17 mouse cellular contexts compared by ENCODE assay signal in the genomic region with DNA sequence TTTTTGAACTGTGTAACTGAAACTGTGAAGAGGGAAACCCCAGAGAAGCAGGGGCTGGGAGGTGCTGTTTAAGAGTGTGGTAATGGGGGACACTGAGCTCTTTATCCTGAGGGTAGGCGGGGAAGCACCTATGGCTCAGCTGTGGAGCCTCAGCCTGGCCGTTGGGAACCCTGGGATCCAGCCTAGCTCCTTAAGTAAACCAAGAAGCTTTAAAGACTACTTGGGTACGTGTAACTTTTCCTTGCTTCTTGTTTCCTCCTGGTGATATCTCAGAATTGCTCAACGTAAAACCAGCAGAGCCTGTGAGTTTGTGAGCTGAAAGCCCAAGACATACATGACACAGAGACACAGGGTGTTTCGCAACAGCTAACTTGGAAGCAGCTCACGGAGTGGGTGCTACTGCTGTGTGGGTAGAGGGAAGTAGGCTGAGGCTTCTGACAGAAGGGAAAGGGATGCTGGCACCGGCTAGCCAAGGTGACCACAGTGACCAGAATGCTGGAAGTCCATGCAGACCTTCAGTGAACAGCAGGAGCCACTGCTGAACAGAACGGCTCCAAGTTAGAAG. TPM values are rescaled to one million over a fixed set of nuclear protein-coding genes. Genes with fewer than 3 reads are reported as not detected.
A peak's percentile ranks its signal among the peaks of the same experiment; 100 is the strongest.
DNase-seq lines count a peak whose midpoint lies in the region; ATAC-seq lines count a peak whose summit lies in the region.
"Had no signal": no experiment of that assay in that cellular context is flagged by ENCODE, and none has a peak within 500 bp of the region (broad histone marks: within the 10 kb centered on the region; RNA-seq: fewer than 3 reads in every experiment).

No protein-coding gene starts in this region.

- no peak overlapping the region for H3K27ac ChIP-seq in heart, embryonic 11.5 days (ENCODE audit: low read depth, low read length)
- peak overlapping the region; percentile 33; the same call in 1 of the 2 replicates for H3K27ac ChIP-seq in limb, embryonic 15.5 days
- H3K27ac ChIP-seq: forebrain, embryonic 13.5 days; hindbrain, embryonic 15.5 days had no signal

- 72% methylated on average over 8 of the region's 8 CpGs for WGBS in heart, embryonic 11.5 days (ENCODE audit: insufficient replicate concordance)
- WGBS in limb, embryonic 15.5 days, result 64% methylated on average over 8 of the region's 8 CpGs

- H3K27me3 ChIP-seq in heart, embryonic 11.5 days (ENCODE audit: control insufficient read depth, insufficient read depth, low read length), result no peaks in the 10 kb centered on the region
- no peaks in the 10 kb centered on the region for H3K27me3 ChIP-seq in limb, embryonic 15.5 days
- H3K27me3 ChIP-seq: hindbrain, embryonic 15.5 days had no signal

- DNase-seq in heart, adult 18-20 months, result peak; percentile 61 to 74
- DNase-seq in urinary bladder, postnatal 14 days (ENCODE audit: low spot score), result peak; percentile 26
- DNase-seq in urinary bladder, postnatal 4 days (ENCODE audit: low spot score in 2 of 2), result no peak
- DNase-seq in c-Kit-positive CD71-positive TER-119-positive erythroid progenitor cells, embryonic 14.5 days (ENCODE audit: low spot score), result no peak
- DNase-seq in left cerebral cortex, postnatal 10 days (ENCODE audit: extremely low spot score in 1 of 2, low spot score in 2 of 2), result no peak
- DNase-seq in cerebellum, postnatal 10 days, result no peak
- DNase-seq: adrenal gland, postnatal 36 days; cerebellum, adult 2 months; kidney, postnatal 10 days; spleen, adult 18-20 months had no signal

- intact Hi-C loops in left cerebral cortex, postnatal 10 days (cut with DNase I), result no loop called here

- no peaks in the 10 kb centered on the region for H3K9me3 ChIP-seq in heart, embryonic 11.5 days (replicated peaks; ENCODE audit: control insufficient read depth, low read length)
- H3K9me3 ChIP-seq in limb, embryonic 15.5 days, result no peaks in the 10 kb centered on the region
- H3K9me3 ChIP-seq: forebrain, embryonic 13.5 days; hindbrain, embryonic 15.5 days had no signal

- H3K36me3 ChIP-seq in heart, embryonic 11.5 days (ENCODE audit: control insufficient read depth, insufficient read depth, low read length), result no peaks in the 10 kb centered on the region
- H3K36me3 ChIP-seq in limb, embryonic 15.5 days, result no peaks in the 10 kb centered on the region
- H3K36me3 ChIP-seq: hindbrain, embryonic 15.5 days had no signal

- no peak overlapping the region for H3K4me2 ChIP-seq in heart, embryonic 11.5 days
- H3K4me2 ChIP-seq in limb, embryonic 15.5 days, result no peak overlapping the region
- H3K4me2 ChIP-seq: forebrain, embryonic 13.5 days; hindbrain, embryonic 15.5 days; liver, embryonic 11.5 days had no signal

- peaks cover 4% of the 10 kb centered on the region; the same call in 1 of the 2 replicates for H3K4me1 ChIP-seq in heart, embryonic 11.5 days (ENCODE audit: control insufficient read depth, insufficient read depth, low read length)
- H3K4me1 ChIP-seq in limb, embryonic 15.5 days, result peaks cover 11% of the 10 kb centered on the region
- H3K4me1 ChIP-seq: forebrain, embryonic 13.5 days had no signal

- no peak overlapping the region for H3K9ac ChIP-seq in heart, embryonic 11.5 days (ENCODE audit: low read depth, low read length)
- no peak overlapping the region for H3K9ac ChIP-seq in limb, embryonic 15.5 days
- H3K9ac ChIP-seq: forebrain, embryonic 13.5 days; hindbrain, embryonic 15.5 days had no signal

- ATAC-seq in heart, embryonic 11.5 days (replicated peaks; ENCODE audit: insufficient number of reproducible peaks, low FRiP score, low TSS enrichment), result no peak
- no peak for ATAC-seq in limb, embryonic 15.5 days (ENCODE audit: insufficient number of reproducible peaks, low FRiP score, low TSS enrichment, low read depth)

- H3K4me3 ChIP-seq in heart, embryonic 11.5 days (ENCODE audit: low read depth, low read length), result no peak overlapping the region
- H3K4me3 ChIP-seq in limb, embryonic 15.5 days, result no peak overlapping the region
- H3K4me3 ChIP-seq: forebrain, embryonic 13.5 days; hindbrain, embryonic 15.5 days had no signal

RNA-seq across cellular contexts. Expression of a gene that starts 5.9 kb away (rescaled TPM):
- total RNA-seq in heart, adult 18-20 months (2021), result 1 to 10 TPM in 1 of 2 experiments, under 1 TPM in 1; 0.32 to 4.6 TPM
- polyA plus RNA-seq in heart, embryonic 11.5 days (2014; fragmentation: Nextera tagmentation; extraction: Ambion mirVana), result 0.20 TPM in 1 of 2 replicates, not detected in the other
- 0.20 TPM in 1 of 2 replicates, not detected in the other for polyA plus RNA-seq in limb, embryonic 15.5 days (2015; fragmentation: Nextera tagmentation; extraction: Ambion mirVana)
- not detected for total RNA-seq in left cerebral cortex, postnatal 10 days (2021)
- total RNA-seq: left cerebral cortex, adult 18-20 months had no signal
- polyA plus RNA-seq: embryonic facial prominence, embryonic 11.5 days; forebrain, embryonic 13.5 days; hindbrain, embryonic 15.5 days; liver, embryonic 11.5 days had no signal

Comparison
In these comparisons a context has a peak if more than half of its experiments do, and no peak if none do; other contexts are left out.
1. DNase-seq: peak in heart, adult 18-20 months (2 of 2) and urinary bladder, postnatal 14 days (single experiment); none in urinary bladder, postnatal 4 days (0 of 2), c-Kit-positive CD71-positive TER-119-positive erythroid progenitor cells, embryonic 14.5 days (single experiment), left cerebral cortex, postnatal 10 days (0 of 2) and cerebellum, postnatal 10 days (0 of 2).